Mouse (Mus musculus): ENCODE results near the gene Ndufa8. TPM values are rescaled to one million over a fixed set of nuclear protein-coding genes. Genes with fewer than 3 reads are reported as not detected.

Gene Ndufa8
- 261 and 262 TPM in 2 replicates for polyA plus RNA-seq (2015; fragmentation: Nextera tagmentation; extraction: Ambion mirVana)

GRCm38 (mm10) chr2:36048748-36049566 is at the start of gene Ndufa8, which contains the start of gene Morn5:
TSS of gene Ndufa8 (minus strand) at chr2:36049406.
TSS of gene Morn5 (plus strand) at chr2:36049458.
- peak within 1 kb of the TSS; percentile 77 for H3K4me2 ChIP-seq
- peak within 1 kb of the TSS; percentile 88 for H3K4me3 ChIP-seq
- H3K36me3 ChIP-seq: peaks cover 14% of the 10 kb centered on the region
- no peaks in the 10 kb centered on the region for H3K9me3 ChIP-seq
- H3K27me3 ChIP-seq: no peaks in the 10 kb centered on the region
- peak; percentile 97 for ATAC-seq (ENCODE audit: low FRiP score)
- H3K4me1 ChIP-seq (replicated peaks): peaks cover 29% of the 10 kb centered on the region
- H3K27ac ChIP-seq: peak within 1 kb of the TSS; percentile 70
- whole genome bisulfite sequencing: 1% methylated on average over 44 of the region's 44 CpGs
- H3K9ac ChIP-seq: peak within 1 kb of the TSS; percentile 95

- Histone ChIP-seq H3K27me3 (peaks cover 100% of the 10 kb centered on the region), H3K9ac (no peak overlapping the region), H3K4me1 (replicated peaks) (peaks cover 14% of the 10 kb centered on the region), H3K36me3 (no peaks in the 10 kb centered on the region), H3K9me3 (no peaks in the 10 kb centered on the region), H3K4me2 (no peak overlapping the region), H3K27ac (no peak overlapping the region), H3K4me3 (no peak overlapping the region)
- 4% methylated on average over 5 of the region's 5 CpGs for WGBS
- ATAC-seq (ENCODE audit: low FRiP score): no peak
These were observed 48.8 kb upstream of the Ndufa8 start for GRCm38 (mm10) chr2:36098021-36098420.

- Histone ChIP-seq H3K36me3 (no peaks in the 10 kb centered on the region), H3K4me2 (no peak overlapping the region), H3K9ac (no peak overlapping the region), H3K9me3 (no peaks in the 10 kb centered on the region), H3K27me3 (peaks cover 100% of the 10 kb centered on the region), H3K4me3 (no peak overlapping the region), H3K27ac (no peak overlapping the region), H3K4me1 (replicated peaks) (peaks cover 7% of the 10 kb centered on the region)
- ATAC-seq (ENCODE audit: low FRiP score): no peak
- WGBS: 3% methylated on average over 18 of the region's 18 CpGs
These were observed 48.1 kb upstream of the Ndufa8 start for GRCm38 (mm10) chr2:36097129-36097815.

GRCm38 (mm10) chr2:36093914-36094475 is 44.8 kb upstream of the Ndufa8 start:
- H3K4me2 ChIP-seq: no peak overlapping the region
- no peaks in the 10 kb centered on the region for H3K9me3 ChIP-seq
- peaks cover 19% of the 10 kb centered on the region for H3K4me1 ChIP-seq (replicated peaks)
- H3K4me3 ChIP-seq: 0 out of 2 replicates have a peak overlapping the region, but pooled peaks have one; percentile 12
- no peak overlapping the region for H3K9ac ChIP-seq
- H3K27me3 ChIP-seq: peaks cover 100% of the 10 kb centered on the region
- no peaks in the 10 kb centered on the region for H3K36me3 ChIP-seq
- 8% methylated on average over 31 of the region's 31 CpGs for WGBS
- no peak overlapping the region for H3K27ac ChIP-seq
- no peak for ATAC-seq (ENCODE audit: low FRiP score)

DNA sequence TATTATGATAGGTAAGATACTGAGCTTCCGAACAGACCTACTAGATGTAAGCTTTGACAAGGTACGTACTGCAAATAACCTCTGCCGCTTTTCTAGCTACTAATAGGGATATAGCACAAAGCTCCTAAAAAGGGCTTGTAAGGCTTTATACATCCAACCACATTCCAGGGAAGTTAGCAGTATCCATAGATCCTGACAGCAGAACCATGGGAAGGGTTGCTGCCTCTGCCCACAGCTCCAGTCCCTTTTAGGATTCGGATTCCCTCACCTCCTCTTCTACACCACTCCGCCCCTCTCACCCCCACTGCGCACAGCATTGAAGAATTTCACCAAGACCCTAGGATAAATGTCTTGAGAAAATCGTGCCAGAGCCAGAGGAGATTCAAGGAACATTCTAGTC is 44.1 kb upstream of the Ndufa8 start:
- Histone ChIP-seq H3K4me1 (replicated peaks) (peaks cover 19% of the 10 kb centered on the region), H3K4me3 (no peak overlapping the region), H3K9me3 (no peaks in the 10 kb centered on the region), H3K9ac (no peak overlapping the region), H3K27me3 (peaks cover 100% of the 10 kb centered on the region), H3K27ac (no peak overlapping the region), H3K36me3 (no peaks in the 10 kb centered on the region), H3K4me2 (no peak overlapping the region)
- no peak for ATAC-seq (ENCODE audit: low FRiP score)
- WGBS: 16% methylated on average over 7 of the region's 7 CpGs

DNA sequence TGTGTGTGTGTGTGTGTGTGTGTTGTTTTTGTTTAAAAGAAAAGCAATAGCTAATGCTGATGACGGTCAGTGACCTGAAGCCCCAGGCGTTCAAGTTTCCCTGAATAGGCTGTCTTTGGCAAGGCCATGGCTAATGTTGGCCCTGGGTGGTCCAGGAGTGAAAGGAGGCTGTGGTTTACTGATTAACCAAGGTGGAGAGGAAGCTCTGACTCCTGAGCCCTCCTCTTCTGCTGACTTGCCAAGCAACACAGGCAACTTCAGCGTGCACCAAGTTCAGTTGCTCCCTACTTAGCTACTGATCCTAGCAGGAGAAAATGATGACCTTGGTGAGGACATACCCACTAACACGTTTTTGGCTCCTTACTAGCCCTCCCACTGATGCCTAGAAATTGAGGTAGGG is 43.5 kb upstream of the Ndufa8 start:
- no peaks in the 10 kb centered on the region for H3K36me3 ChIP-seq
- no peak overlapping the region for H3K4me3 ChIP-seq
- no peaks in the 10 kb centered on the region for H3K9me3 ChIP-seq
- ATAC-seq (ENCODE audit: low FRiP score): no peak
- 1% methylated on average over 4 of the region's 4 CpGs for WGBS
- H3K9ac ChIP-seq: no peak overlapping the region
- no peak overlapping the region for H3K27ac ChIP-seq
- H3K4me1 ChIP-seq (replicated peaks): peaks cover 19% of the 10 kb centered on the region
- no peak overlapping the region for H3K4me2 ChIP-seq
- H3K27me3 ChIP-seq: peaks cover 100% of the 10 kb centered on the region

GRCm38 (mm10) chr2:36090853-36091741 is 41.9 kb upstream of the Ndufa8 start:
- peak; percentile 71 for ATAC-seq (ENCODE audit: low FRiP score)
- Histone ChIP-seq H3K4me1 (replicated peaks) (peaks cover 19% of the 10 kb centered on the region), H3K4me3 (peak overlapping the region; percentile 41), H3K27ac (no peak overlapping the region), H3K4me2 (peak overlapping the region; percentile 65), H3K9ac (no peak overlapping the region), H3K9me3 (no peaks in the 10 kb centered on the region), H3K36me3 (no peaks in the 10 kb centered on the region), H3K27me3 (peaks cover 100% of the 10 kb centered on the region)
- 3% methylated on average over 70 of the region's 70 CpGs for WGBS

- 42% methylated on average over 3 of the region's 3 CpGs for WGBS
These were observed 40.0 kb upstream of the Ndufa8 start for GRCm38 (mm10) chr2:36089190-36089589.

DNA sequence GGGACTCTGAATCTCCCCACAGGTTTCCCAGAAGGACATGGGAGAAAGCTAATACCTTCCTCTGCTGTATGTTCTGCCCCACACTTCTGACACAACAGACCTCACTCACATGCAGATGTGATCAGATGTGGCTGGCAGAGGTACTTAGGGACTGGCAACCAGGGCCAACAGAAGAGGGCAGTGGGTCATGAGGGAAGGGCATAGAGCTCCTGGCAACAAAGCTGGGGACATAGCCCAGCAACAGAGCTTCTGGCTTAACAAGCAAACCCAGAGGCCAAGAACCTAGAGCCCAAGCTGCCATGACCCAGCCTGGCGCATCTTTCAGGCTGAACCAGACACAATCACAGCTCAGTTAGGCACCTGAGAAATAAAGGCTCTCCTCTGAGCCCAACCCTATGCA is 35.8 kb upstream of the Ndufa8 start:
- Histone ChIP-seq H3K9me3 (no peaks in the 10 kb centered on the region), H3K4me2 (no peak overlapping the region), H3K27me3 (peaks cover 59% of the 10 kb centered on the region), H3K27ac (no peak overlapping the region), H3K4me3 (no peak overlapping the region), H3K4me1 (replicated peaks) (no peaks in the 10 kb centered on the region), H3K36me3 (no peaks in the 10 kb centered on the region), H3K9ac (no peak overlapping the region)
- 70% methylated on average over 1 of the region's 1 CpGs for WGBS
- ATAC-seq (ENCODE audit: low FRiP score): no peak

More at GRCm38 (mm10) chr2:36089190-36089589, 40.0 kb upstream of the Ndufa8 start:
- ATAC-seq (ENCODE audit: low FRiP score): no peak
- H3K9me3 ChIP-seq: no peaks in the 10 kb centered on the region
- H3K36me3 ChIP-seq: no peaks in the 10 kb centered on the region
- no peak overlapping the region for H3K9ac ChIP-seq
- H3K4me1 ChIP-seq (replicated peaks): peaks cover 18% of the 10 kb centered on the region
- no peak overlapping the region for H3K27ac ChIP-seq
- peaks cover 93% of the 10 kb centered on the region for H3K27me3 ChIP-seq
- no peak overlapping the region for H3K4me2 ChIP-seq
- H3K4me3 ChIP-seq: no peak overlapping the region

DNA sequence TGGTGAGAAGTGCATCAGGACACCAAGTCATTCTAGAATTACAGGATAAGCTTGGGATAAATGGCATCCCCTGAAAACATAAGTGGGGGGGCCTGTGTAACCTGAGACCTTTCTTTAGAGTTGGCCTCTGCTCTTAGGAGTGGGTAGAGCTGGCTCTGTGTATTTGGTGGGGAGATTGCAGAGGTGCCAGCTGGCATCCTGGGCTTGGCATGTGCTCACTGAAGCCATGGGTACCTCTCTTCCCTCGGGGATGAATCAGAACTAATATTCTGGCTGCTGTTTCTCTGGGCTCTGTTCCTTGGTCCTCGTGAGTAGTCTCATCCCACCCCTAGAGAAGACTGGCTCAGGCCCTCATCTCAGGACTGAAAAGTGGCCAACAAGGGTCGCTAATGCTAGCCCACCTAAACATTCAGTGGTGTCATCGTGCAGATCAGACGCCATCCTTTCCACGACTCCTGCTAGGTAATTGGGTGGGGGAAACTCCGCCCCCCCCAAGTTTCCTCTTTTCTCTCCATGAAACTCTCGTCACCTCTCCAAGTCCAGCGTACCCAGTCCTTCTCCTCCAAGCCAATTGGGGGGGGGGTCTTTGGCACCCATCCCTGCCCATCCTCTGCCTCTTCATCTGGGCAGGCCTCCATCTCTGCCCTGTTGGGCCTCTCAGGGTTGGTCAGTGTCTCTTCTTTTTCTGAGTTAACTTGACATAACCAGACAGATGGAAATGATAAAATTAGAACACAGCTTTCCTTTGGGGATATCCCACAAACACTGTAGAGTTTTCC is 33.8 kb upstream of the Ndufa8 start:
- Histone ChIP-seq H3K36me3 (no peaks in the 10 kb centered on the region), H3K4me3 (no peak overlapping the region), H3K4me2 (no peak overlapping the region), H3K9me3 (no peaks in the 10 kb centered on the region), H3K4me1 (replicated peaks) (no peaks in the 10 kb centered on the region), H3K27me3 (peaks cover 43% of the 10 kb centered on the region), H3K27ac (no peak overlapping the region), H3K9ac (no peak overlapping the region)
- no peak for ATAC-seq (ENCODE audit: low FRiP score)
- WGBS: 90% methylated on average over 9 of the region's 9 CpGs

DNA sequence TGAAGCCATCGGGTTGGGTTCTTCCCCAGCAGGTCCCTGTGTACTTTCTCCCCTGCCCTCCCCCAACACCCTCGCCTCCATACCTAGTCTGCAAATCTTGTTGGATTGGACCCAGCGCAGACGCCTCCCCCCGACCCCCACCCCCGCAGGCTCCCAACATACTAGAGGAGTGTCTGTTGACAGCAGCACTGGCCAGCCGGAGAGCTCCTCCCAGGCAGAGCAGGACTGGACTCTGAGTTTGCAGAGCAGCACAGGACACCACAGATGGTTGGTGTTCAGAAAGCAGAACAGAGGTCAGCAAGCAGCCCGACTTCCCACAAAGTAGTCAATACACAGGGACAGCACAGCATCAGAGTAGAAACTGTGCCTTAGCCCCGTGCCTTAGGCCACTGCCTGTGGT is 32.2 kb upstream of the Ndufa8 start:
- WGBS: 47% methylated on average over 9 of the region's 9 CpGs
- H3K27ac ChIP-seq: no peak overlapping the region
- peaks cover 12% of the 10 kb centered on the region for H3K4me1 ChIP-seq (replicated peaks)
- no peak for ATAC-seq (ENCODE audit: low FRiP score)
- no peaks in the 10 kb centered on the region for H3K9me3 ChIP-seq
- no peak overlapping the region for H3K4me2 ChIP-seq
- no peaks in the 10 kb centered on the region for H3K36me3 ChIP-seq
- H3K4me3 ChIP-seq: no peak overlapping the region
- no peak overlapping the region for H3K9ac ChIP-seq
- H3K27me3 ChIP-seq: peaks cover 28% of the 10 kb centered on the region

Data from hindbrain, embryonic 13.5 days (tissue).